8 mouse cellular contexts compared by ENCODE assay signal in the genomic region with DNA sequence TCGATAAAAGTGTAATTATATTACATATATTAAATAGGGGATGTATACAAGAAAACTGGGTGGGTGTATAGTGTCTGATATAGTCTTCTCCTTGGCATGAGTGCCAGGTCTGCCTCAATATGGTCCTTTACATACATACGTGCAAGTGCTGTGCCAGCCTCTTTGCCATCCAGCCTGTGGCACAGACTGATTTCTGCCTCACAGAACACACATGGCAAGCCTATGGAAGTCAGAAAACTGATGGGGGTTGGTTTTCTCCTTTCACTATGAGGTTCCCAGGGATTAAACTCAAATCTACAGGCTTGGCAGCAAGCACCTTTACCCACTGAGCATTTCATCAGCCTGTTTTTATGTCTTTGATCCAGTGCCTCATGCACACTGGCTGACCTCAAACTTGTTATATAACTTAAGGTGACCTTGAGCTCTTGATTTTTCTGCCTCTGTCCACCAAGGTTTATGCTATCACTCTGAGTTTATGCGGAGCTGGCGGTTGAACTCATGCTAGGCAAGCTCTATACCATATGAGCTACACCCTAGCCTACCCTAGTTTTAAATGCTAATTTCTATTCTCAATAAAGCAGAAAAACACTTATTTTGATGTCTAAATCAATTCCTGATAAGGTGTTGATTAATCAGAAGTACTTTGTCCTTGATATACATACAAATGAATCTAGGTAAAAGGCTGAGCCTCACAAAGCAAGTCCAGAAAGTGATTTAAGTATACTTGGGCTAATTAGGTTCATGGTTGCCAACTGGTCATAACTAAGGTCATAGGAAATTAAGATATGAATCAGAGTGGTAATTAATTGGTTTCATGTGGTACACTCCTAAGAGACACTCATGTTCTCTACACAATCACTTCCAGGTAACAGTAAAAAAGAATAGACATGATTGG. TPM values are rescaled to one million over a fixed set of nuclear protein-coding genes. Genes with fewer than 3 reads are reported as not detected.
DNase-seq lines count a peak whose midpoint lies in the region; ATAC-seq and TF ChIP-seq lines count a peak whose summit lies in the region.

No protein-coding gene starts in this region.

- WGBS in liver, embryonic 11.5 days: 64% methylated on average over 4 of the region's 4 CpGs
- WGBS in stomach, embryonic 16.5 days: 63% methylated on average over 4 of the region's 4 CpGs

- ATAC-seq in liver, embryonic 11.5 days (replicated peaks; ENCODE audit: low FRiP score): peak; percentile 73
- ATAC-seq in stomach, embryonic 16.5 days (ENCODE audit: insufficient read depth, low FRiP score): peak; percentile 85

- intact Hi-C loops in gastrocnemius, adult 2 months (cut with DNase I): no loop called here

- H3K9me3 ChIP-seq in liver, embryonic 11.5 days (ENCODE audit: control insufficient read depth, low read length): 0 out of 2 replicates have a peak, but pooled peaks cover 2% of the 10 kb centered on the region
- H3K9me3 ChIP-seq in stomach, embryonic 16.5 days (replicated peaks; ENCODE audit: control insufficient read depth, low read length): no peaks in the 10 kb centered on the region

- H3K4me2 ChIP-seq in liver, embryonic 11.5 days: no peak overlapping the region
- no peak overlapping the region for H3K4me2 ChIP-seq in stomach, embryonic 16.5 days (ENCODE audit: low read depth, low read length)

- H3K36me3 ChIP-seq in liver, embryonic 11.5 days (ENCODE audit: control insufficient read depth, insufficient read depth, low read length): no peaks in the 10 kb centered on the region
- no peaks in the 10 kb centered on the region for H3K36me3 ChIP-seq in stomach, embryonic 16.5 days (ENCODE audit: control insufficient read depth, insufficient read depth, low read length)

- H3K4me1 ChIP-seq in liver, embryonic 11.5 days (replicated peaks; ENCODE audit: control insufficient read depth, insufficient read depth, low read length): no peaks in the 10 kb centered on the region
- H3K4me1 ChIP-seq in stomach, embryonic 16.5 days (ENCODE audit: control insufficient read depth, insufficient read depth, low read length): no peaks in the 10 kb centered on the region

- peak; percentile 21 for DNase-seq in gastrocnemius, adult 2 months
- DNase-seq in gastrocnemius, adult 18-20 months (ENCODE audit: low spot score): no peak
- peak; percentile 8 for DNase-seq in thymus, postnatal 0 days (ENCODE audit: low spot score)
- DNase-seq in thymus, postnatal 36 days: no peak
- DNase-seq in liver, embryonic 11.5 days (ENCODE audit: low spot score): no peak
- no peak for DNase-seq in c-Kit-positive CD71-positive TER-119-positive erythroid progenitor cells, embryonic 14.5 days (ENCODE audit: low spot score)
- DNase-seq in layer of hippocampus, adult 11-12 months (ENCODE audit: low spot score): no peak

- TF ChIP-seq CTCF in gastrocnemius, adult 2 months (IDR thresholded peaks at IDR 0.05): no peak

- no peaks in the 10 kb centered on the region for H3K27me3 ChIP-seq in liver, embryonic 11.5 days (replicated peaks; ENCODE audit: control insufficient read depth, insufficient read depth, low read length)
- no peaks in the 10 kb centered on the region for H3K27me3 ChIP-seq in stomach, embryonic 16.5 days (ENCODE audit: control insufficient read depth, insufficient read depth, low read length)

- H3K9ac ChIP-seq in liver, embryonic 11.5 days (ENCODE audit: low read depth, low read length): no peak overlapping the region
- H3K9ac ChIP-seq in stomach, embryonic 16.5 days (ENCODE audit: low read length): no peak overlapping the region

- no peak overlapping the region for H3K27ac ChIP-seq in gastrocnemius, adult 2 months
- H3K27ac ChIP-seq in liver, embryonic 11.5 days (ENCODE audit: low read depth, low read length): no peak overlapping the region
- no peak overlapping the region for H3K27ac ChIP-seq in stomach, embryonic 16.5 days (ENCODE audit: low read length)

- no peak overlapping the region for H3K4me3 ChIP-seq in gastrocnemius, adult 2 months
- H3K4me3 ChIP-seq in liver, embryonic 11.5 days (ENCODE audit: low read depth, low read length): no peak overlapping the region
- no peak overlapping the region for H3K4me3 ChIP-seq in stomach, embryonic 16.5 days (replicated peaks; ENCODE audit: low read length)

RNA-seq across cellular contexts. Expression of gene Abcg2, which starts 26.7 kb away (rescaled TPM):
- total RNA-seq in gastrocnemius, adult 2 months (2021): 10 to 100 TPM; 16.5 to 16.9 TPM
- total RNA-seq in gastrocnemius, adult 18-20 months (2021): 10 to 100 TPM; 17.2 to 18.7 TPM
- polyA plus RNA-seq in thymus, postnatal 0 days (2015; fragmentation: Nextera tagmentation; extraction: Ambion mirVana): 14.1 and 18.3 TPM in 2 replicates
- 135 and 153 TPM in 2 replicates for polyA plus RNA-seq in liver, embryonic 11.5 days (2014; fragmentation: Nextera tagmentation; extraction: Ambion mirVana)
- polyA plus RNA-seq in stomach, embryonic 16.5 days (2015; fragmentation: Nextera tagmentation; extraction: Ambion mirVana): 57.1 and 61.8 TPM in 2 replicates

Comparison
In these comparisons a context has a peak if more than half of its experiments do, and no peak if none do; other contexts are left out.
1. DNase-seq: peak in gastrocnemius, adult 2 months (single experiment) and thymus, postnatal 0 days (single experiment); none in gastrocnemius, adult 18-20 months (single experiment), thymus, postnatal 36 days (0 of 2), liver, embryonic 11.5 days (single experiment), c-Kit-positive CD71-positive TER-119-positive erythroid progenitor cells, embryonic 14.5 days (single experiment) and layer of hippocampus, adult 11-12 months (single experiment).